Mouse (Mus musculus): ENCODE measurements at regions not wholly inside any gene's neighbourhood (a gene's known extent, or its start where the extent isn't known, plus 50 kb on each side); places are given as distances from the start of the nearest gene placed in this dataset.

DNA sequence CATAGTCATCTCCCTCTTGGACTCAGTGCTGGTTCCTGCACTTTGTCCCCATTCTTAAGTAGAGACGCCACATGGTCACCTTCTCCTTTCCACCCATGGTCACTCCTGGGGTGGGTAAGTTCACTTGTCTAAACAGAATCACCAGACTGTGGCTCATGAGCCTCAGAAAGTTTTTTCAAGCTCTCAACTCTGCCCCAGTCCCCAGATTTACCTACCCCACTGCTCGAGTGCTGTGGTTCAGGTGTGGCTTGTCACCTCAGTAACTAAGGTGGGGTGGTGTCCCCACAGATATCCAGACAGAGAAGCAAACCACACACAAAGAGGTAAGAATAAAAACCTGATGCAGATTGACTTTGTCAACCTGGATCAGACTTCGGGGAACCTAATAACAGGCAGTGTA lies 87.6 kb downstream of the Rpl10-ps3 start:
- Histone ChIP-seq H3K9ac (ENCODE audit: control insufficient read depth, low read depth, low read length, poor library complexity, severe bottlenecking) (no peak overlapping the region), H3K27ac (ENCODE audit: control insufficient read depth, low read depth, low read length) (no peak overlapping the region), H3K79me2 (ENCODE audit: control insufficient read depth, insufficient read depth, low read length, poor library complexity) (no peaks in the 10 kb centered on the region), H3K36me3 (ENCODE audit: control insufficient read depth in 1 of 2, insufficient read depth in 2 of 2, low read length in 2 of 2) (no peaks in the 10 kb centered on the region), H3K4me3 (ENCODE audit: control insufficient read depth in 1 of 2, insufficient read depth in 1 of 2, low read depth in 2 of 2, low read length in 2 of 2) (no peak overlapping the region), H3K9me3 (replicated peaks; ENCODE audit: insufficient read depth, low read length) (no peaks in the 10 kb centered on the region), H3K4me1 (ENCODE audit: control insufficient read depth in 1 of 2, insufficient read depth in 2 of 2, low read length in 2 of 2) (no peaks in the 10 kb centered on the region), H3K27me3 (ENCODE audit: control insufficient read depth in 1 of 2, insufficient read depth in 2 of 2, low read length in 2 of 2) (no peaks in the 10 kb centered on the region)
- no peak for TF ChIP-seq POLR2A (IDR thresholded peaks at IDR 0.05; ENCODE audit: control insufficient read depth in 1 of 2, insufficient read depth in 1 of 2, low read depth in 1 of 2, low read length in 2 of 2, poor library complexity in 1 of 2)
- no peak for TF ChIP-seq USF2 (IDR thresholded peaks at IDR 0.05; ENCODE audit: borderline replicate concordance in 1 of 2, insufficient read depth in 1 of 2, low read depth in 1 of 2, low read length in 2 of 2)
- TF ChIP-seq MAFK (IDR thresholded peaks at IDR 0.05; ENCODE audit: borderline replicate concordance, low read depth, low read length) = no peak
- DNase-seq (ENCODE audit: low read depth, low spot score) = no peak

DNA sequence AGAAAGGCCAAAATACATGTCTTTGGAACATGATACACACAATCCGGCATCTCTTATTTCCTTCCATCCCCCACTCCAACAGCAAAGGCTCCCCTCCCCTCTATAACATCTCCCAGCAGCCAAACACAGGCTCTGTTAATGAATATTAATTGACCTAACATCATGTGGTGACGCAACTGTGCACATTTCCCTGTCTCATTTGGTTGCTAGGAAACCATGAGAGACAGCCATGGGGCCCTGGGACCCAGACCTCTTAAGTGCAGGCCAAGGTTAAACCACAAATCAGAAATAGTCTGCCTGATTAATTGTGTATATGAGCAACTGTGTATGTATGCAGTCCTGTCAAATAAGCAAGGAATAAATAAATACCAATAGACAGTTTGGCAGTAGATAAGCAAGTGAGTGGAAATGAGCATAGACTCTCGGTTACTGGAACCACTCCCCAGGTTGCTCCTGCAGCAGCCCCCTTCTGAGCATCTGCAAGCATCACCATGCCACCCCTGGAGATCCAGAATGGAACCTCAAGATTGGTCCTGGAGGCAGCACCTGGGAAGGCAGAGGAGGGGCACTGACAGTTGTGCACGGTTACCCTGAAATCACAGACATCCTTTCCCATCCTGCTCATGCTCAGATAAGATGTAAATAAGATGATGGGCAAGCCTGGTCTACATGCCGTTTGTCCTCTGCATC lies 99.6 kb downstream of the Rpl10-ps3 start:
- Histone ChIP-seq H3K27me3 (ENCODE audit: control insufficient read depth in 1 of 2, insufficient read depth in 2 of 2, low read length in 2 of 2) (no peaks in the 10 kb centered on the region), H3K36me3 (ENCODE audit: control insufficient read depth in 1 of 2, insufficient read depth in 2 of 2, low read length in 2 of 2) (no peaks in the 10 kb centered on the region), H3K9me3 (replicated peaks; ENCODE audit: insufficient read depth, low read length) (no peaks in the 10 kb centered on the region), H3K27ac (ENCODE audit: control insufficient read depth, low read depth, low read length) (no peak overlapping the region), H3K79me2 (ENCODE audit: control insufficient read depth, insufficient read depth, low read length, poor library complexity) (no peaks in the 10 kb centered on the region), H3K4me3 (ENCODE audit: control insufficient read depth in 1 of 2, insufficient read depth in 1 of 2, low read depth in 2 of 2, low read length in 2 of 2) (no peak overlapping the region), H3K9ac (ENCODE audit: control insufficient read depth, low read depth, low read length, poor library complexity, severe bottlenecking) (no peak overlapping the region), H3K4me1 (ENCODE audit: control insufficient read depth in 1 of 2, insufficient read depth in 2 of 2, low read length in 2 of 2) (no peaks in the 10 kb centered on the region)
- no peak for DNase-seq (ENCODE audit: low read depth, low spot score)
- TF ChIP-seq ZNF384 (IDR thresholded peaks at IDR 0.05; ENCODE audit: low read depth, low read length) (no peak), NRF1 (IDR thresholded peaks at IDR 0.05; ENCODE audit: insufficient read depth, low read depth, low read length, poor library complexity, severe bottlenecking) (no peak), SIN3A (IDR thresholded peaks at IDR 0.05; ENCODE audit: low read length) (no peak), RCOR1 (IDR thresholded peaks at IDR 0.05; ENCODE audit: low read depth, low read length) (no peak), USF1 (IDR thresholded peaks at IDR 0.05; ENCODE audit: low read depth, low read length) (no peak), UBTF (IDR thresholded peaks at IDR 0.05; ENCODE audit: borderline replicate concordance, insufficient read depth, low read depth, low read length) (no peak), HCFC1 (IDR thresholded peaks at IDR 0.05; ENCODE audit: low read depth, low read length) (no peak), TBP (IDR thresholded peaks at IDR 0.05; ENCODE audit: low read depth, low read length) (no peak), SMC3 (IDR thresholded peaks at IDR 0.05; ENCODE audit: low read depth, low read length) (no peak), TCF12 (IDR thresholded peaks at IDR 0.05; ENCODE audit: low read depth, low read length) (no peak), GABPA (IDR thresholded peaks at IDR 0.05; ENCODE audit: low read depth, low read length) (no peak), CHD2 (IDR thresholded peaks at IDR 0.05; ENCODE audit: low read length) (no peak), ELF1 (IDR thresholded peaks at IDR 0.05; ENCODE audit: low read depth, low read length) (no peak), E2F4 (IDR thresholded peaks at IDR 0.05; ENCODE audit: borderline replicate concordance, low read depth, low read length) (no peak), POLR2AphosphoS5 (IDR thresholded peaks at IDR 0.05; ENCODE audit: borderline replicate concordance, low read depth, low read length) (no peak)

Measured in MEL (cell line).